Mouse (Mus musculus): ENCODE results near the gene Gm26920.
A peak's percentile ranks its signal among the peaks of the same experiment; 100 is the strongest.

Gm26920 gene

DNA sequence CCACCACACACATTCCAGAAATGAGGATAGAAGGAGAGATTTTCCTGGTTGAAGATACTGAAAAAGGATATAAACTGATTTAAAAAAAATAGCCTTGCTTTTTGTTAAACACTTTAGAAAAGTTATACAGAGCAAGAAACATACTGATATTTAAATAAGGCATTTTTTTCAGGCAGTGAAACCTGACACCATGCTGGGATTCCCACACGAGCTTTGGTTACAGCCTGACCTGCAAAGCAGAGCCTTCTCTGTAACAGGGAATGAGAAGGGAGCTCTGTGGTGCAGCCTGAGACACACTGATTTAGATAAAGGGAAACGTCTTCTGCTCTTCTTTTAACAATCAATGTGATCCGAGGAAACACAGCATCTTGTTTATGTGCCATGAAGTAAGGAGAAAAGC is 36.6 kb downstream of the Gm26920 start:
- DNase-seq (ENCODE audit: low spot score): no peak

DNA sequence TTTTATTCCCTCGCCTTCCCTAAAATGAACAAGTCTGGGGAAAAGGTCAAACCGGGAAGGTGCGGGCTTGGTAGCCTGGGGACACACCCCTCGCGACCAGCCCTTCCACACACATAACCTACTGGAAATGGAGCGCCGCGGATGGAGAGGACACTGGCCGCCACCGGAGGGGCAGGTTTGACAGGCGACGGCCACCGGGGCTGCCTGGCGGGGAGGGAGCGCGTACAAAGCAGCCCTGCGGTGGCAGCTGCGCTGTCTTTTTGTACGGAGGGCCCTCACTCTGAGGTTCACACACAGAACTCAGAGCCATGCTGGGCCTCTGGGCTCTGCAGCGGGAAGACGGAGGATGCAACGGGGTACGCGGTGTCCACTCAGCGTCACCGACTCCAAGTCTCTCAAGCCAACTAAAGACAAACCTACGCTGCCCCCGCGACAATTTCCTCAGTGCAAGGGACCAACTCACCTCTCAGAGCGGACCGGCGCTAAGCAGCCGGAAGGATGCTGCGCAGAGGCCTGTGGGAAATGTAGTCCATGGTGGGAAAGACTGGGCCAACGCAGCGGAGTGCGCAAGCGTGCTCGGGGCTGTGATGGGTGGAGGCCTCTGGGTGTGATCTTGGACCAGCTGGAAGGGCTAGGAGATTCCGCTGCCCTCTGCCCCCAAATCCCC is 39.2 kb downstream of the Gm26920 start, which contains the start of gene Zfp14:
TSS of gene Zfp14 (minus strand) at position 499 of the 667 bp plus-strand sequence.
- DNase-seq (ENCODE audit: low spot score): peak; percentile 86

DNA sequence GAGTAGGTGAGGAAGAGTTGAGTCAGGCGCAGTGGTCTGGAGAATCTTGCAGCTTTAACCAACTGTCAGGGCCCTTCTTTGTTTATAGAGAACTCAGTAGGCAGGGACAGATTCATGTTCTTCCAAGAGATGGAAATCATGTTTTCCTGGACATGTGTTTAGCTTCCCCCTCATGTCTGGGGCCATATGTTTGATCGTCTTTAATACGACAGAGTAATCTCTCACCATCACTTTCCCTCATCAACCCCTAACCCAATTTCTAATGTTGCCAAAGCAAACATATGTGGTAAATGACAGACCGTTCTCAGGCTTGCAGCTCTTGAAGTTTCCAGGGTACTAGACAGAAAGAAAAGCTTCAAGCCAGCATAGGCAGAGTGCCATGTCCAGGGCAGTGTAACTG is 42.1 kb downstream of the Gm26920 start:
- DNase-seq (ENCODE audit: low spot score): no peak

DNA sequence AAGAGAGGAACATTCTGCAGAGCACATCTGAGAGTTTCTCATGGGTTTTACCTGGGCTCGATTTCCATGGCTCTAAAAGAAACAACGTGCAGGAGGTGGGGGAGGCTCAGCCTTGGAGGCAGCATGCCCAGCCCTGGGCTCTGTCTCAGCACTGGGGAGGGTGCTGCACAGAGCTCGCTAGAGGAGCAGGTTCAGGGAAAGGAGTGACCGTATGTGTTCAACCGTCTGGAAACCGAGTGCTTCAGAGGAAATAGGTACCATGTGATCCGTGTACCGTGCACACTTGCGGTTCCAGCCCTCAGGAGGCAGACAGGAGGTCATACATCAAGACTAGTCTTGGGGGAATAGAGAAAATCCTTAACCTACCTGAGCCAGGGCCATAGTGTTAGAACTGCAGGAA is 45.9 kb downstream of the Gm26920 start:
- DNase-seq (ENCODE audit: low spot score): no peak

DNA sequence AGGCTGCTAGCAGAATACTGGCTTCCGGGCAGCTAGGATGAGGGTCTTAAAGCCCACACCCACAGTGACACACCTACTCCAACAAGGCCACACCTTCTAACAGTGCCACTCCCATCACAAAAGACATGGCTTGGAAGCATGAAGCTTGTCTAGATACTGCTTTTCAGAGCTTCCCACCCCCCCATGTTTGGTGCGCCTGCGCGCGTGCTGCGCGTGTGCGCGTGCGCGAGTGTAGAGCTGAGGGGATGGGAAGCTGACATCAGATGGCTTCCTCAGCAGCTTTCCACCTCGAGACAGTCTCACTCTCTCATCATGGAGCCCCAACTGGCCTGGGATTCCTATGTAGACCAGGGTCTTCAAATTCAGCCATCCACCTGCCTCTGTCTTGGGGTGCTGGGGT is 55.9 kb downstream of the Gm26920 start:
- no peak for DNase-seq (ENCODE audit: low spot score)

DNA sequence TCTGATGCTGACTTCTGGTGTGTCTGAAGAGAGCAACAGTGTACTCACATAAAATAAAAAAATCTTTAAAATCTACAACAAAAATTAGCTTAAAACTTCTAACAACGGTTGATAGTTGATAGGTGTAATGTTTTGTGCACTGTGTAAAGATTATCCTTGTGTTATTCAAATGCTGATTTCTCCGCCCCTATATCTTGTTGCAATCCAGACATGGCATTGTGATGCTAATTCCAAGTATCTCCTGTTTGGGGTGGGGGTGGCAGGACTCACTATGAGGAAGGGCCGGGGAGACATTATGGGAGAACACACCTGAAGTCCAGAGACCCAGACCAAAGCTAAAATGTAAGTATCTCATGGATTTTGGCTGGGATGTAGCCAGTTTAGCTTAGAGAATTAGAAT is 58.8 kb downstream of the Gm26920 start:
- DNase-seq (ENCODE audit: low spot score): no peak

DNA sequence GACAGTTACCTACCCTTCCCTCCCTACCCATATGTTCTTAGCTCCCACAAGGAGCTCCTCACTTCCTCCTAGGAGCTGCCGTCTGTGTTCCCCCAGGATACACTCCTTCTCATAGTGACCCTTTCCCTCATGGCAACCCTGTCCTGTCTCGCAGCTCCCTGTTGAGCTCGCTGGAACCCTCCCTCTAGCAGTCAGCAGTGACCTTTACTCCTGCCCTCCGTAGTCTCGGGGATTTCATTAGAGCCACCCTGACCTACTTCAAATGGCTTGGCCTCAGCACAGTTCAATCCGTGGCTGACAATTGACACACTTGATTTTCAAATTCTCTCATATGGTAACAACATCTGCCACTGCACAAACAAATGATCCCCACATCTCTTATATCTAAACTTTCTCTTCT is 59.5 kb downstream of the Gm26920 start:
- DNase-seq (ENCODE audit: low spot score): no peak

DNA sequence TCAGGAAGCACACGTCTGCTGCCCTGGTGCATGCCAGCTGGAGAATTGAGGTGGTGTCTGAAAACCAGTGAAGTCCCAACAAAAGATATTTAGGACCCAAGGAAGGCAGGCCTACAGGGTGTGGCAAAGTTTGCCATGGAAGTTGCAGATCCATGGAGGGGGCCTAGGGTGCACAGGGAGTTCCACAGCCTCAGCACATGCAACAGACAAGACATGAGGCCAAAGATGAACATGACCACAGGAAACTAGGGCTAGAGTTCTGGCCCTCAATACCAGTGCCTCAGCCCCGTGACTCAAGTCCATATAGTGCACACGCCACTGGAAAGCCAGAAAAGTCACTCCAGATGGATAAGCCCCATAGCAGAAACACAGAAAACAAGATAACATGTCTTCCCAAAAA is 61.6 kb downstream of the Gm26920 start:
- no peak for DNase-seq (ENCODE audit: low spot score)

DNA sequence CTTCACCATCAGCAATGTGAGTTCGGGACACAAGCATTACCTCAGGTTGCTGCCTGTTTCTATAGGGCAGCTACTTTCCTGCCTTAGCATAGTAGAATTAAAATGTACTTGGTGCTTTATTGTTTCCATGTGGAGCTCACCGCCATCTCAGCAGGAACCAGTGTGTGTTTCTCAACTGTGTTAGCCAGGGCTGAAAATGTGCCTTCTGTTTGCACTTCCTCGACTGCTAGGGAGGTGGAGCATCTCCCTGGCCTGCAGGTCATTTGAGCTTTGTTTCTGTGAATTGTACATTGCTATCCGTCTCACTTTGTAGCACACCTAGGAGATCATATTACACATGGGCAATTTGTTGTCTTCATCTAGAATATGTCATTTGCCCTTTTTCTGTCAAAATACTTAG is 62.9 kb downstream of the Gm26920 start:
- no peak for DNase-seq (ENCODE audit: low spot score)

DNA sequence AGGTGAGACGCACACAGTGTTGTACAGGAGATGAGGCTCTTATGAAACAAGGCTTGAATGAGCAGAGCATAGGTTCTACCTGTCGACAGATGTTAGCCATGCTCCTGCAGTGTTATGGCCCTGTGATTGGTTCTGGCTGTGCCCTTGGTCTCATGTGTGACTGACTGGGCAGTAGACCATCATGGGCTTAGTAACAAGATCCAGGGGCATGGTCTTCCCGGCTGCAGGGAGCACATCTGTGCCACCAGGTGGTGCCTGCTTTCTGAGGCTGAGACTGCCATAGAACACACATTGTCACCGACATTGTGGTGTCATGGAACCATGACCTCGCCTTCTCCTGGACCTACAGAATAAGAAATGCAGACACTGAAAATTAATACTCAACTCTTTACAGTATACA is 64.9 kb downstream of the Gm26920 start:
- no peak for DNase-seq (ENCODE audit: low spot score)

DNA sequence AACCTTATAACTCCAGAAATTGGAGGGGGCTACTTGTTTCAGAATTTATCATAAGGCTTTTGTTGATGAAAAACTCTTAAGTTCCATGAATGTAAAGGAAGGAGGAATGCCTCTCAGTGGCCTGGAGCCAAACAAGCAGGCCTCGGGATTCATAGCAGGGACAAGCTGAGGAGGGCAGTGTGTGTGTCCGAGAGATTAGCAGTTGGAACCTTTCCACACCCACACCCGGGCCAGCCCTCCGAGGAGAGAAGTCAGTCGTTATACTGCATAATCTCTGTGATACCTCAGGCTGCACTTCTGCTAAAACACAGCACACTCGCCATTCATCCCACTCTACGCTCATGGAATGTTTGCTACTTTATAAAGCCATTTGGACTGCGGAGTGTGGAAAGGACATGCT is 66.4 kb downstream of the Gm26920 start:
- DNase-seq (ENCODE audit: low spot score): no peak

DNA sequence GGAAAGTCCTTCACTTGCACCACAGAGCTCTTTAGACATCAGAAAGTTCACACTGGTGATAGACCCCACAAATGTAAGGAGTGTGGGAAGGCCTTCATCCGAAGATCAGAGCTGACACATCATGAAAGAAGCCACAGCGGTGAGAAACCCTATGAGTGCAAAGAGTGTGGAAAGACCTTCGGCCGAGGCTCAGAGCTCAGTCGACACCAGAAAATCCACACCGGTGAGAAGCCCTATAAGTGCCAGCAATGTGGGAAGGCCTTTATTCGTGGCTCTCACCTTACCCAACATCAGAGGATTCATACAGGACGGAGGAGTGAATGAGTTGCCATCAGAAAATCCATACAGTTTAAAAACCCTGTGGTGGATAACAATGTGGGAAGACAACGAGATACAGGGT is 66.9 kb downstream of the Gm26920 start:
- no peak for DNase-seq (ENCODE audit: low spot score)

DNA sequence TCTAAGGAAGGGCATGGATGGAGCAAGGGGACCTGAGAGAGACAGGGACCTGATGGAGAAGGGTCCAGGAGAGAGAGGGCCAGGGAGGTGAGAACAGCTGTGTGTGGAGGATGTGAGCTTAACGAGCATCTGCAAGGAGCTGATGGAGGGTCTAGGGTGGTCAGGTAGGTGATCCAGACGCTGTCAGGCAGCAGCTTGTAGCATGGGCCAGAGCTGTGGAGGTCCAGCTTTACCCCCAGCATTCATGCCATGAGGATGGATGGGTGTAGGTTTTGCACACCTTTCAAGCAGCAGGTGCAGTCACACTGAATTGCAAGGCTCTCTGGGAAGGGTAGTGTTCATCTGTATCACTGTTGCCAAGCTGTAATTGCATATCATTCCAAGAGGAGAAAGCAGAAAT is 70.7 kb downstream of the Gm26920 start:
- no peak for DNase-seq (ENCODE audit: low spot score)

DNA sequence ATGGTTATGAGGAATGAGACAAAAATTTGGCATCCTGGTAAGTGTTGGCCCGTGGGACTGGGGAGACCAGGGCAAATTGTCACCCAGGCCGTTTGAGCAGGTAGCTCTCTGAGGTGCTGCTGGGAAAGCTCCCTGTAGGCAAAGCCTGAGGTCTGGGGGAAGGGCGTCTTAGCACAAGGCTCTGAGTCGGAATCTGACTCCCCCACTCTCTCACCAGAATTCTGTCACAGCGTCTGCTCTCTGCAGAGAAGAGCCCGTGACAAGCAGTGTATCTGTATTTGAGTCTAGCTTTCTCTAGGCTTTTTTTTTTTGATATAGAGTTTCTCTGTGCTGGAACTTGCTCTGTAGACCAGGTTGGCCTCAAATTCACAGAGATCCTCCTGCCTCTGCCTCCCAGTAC is 73.0 kb downstream of the Gm26920 start:
- no peak for DNase-seq (ENCODE audit: low spot score)

DNA sequence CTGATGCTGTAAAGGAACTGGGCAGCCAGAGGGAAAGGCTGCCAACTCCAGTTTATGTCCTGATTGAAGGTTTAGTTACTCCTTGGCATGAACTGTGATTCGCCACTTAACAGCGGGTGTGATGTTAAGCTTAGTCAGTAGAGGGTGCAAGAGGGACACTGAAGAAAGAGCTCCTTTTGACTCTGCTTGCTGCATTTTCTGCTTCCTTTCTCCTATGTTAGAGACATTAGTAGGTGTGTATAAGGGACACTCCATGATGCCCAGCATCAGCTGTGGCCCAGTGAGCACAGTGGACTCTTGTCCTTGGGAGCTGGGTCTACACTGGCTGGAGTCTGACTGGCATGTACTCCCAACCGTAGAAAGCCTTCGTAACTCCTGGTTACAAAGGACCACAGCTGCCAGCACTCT is 77.2 kb downstream of the Gm26920 start:
- DNase-seq (ENCODE audit: low spot score): no peak

DNA sequence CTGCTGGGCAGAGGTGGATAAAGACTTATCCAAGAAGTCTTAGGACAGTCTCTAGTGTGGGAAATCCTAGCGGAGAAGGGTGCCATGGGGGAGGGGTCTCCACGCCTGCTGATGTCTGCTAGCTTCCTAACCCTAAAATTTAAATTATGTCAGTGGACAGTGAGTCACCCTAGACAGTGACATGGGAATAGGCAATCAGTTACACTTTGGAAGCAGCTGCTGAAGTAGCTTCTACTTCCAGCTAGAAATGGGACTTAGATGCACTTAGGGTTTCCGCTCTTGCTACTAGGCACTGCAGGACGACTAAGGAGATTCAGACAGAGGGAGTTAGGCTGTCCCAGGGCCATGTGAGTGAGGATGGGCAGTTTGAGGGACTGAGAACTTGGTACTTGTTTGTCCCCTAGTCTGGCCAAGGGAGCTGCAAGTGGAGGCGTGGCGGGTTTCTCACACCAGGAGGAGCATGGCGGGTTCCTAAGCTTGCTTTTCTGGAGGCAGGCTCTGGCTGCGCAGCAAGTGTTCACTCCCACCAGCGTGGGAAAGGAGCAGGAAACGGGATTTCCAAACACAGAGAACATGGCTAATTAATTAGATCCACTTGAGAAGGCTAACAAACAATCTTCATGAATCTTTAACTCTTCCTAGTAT is 79.5 kb downstream of the Gm26920 start:
- DNase-seq (ENCODE audit: low spot score): no peak

DNA sequence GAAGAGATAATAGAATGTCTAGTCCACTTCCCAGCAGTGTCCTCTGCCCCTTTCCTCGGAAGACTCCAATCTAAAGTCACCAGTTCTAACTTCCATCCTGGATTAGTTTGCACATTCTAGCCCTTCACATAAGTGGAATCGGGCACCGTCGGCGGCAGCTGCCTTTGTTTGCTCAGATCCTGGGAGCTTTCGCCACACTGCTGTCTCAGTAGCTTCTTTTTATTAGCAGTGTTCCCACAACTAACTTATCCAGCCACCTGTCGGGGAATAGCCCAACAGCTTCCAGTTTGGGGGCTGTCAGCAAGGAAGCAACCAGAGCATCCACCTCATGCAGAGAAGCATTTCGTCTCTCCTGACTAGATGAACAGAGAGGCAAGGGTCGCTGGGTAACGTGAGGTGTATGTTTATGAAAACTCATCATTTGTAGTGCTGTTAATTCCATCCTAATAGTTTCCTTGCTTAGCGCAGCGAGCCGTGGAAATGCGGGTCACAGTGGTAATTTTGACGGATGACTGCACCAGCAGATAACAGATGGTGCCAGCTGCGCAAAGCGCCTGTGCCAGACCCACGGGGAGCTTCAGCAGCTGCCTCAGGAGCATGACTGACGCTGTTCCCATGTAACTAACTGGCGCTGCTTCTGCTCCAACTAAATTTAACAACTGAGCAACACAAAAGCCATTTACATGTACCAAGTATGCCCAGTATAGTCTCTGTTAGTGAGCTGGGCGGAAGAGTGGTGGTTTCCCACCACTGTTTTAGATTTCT is 80.7 kb downstream of the Gm26920 start:
- no peak for DNase-seq (ENCODE audit: low spot score)

DNA sequence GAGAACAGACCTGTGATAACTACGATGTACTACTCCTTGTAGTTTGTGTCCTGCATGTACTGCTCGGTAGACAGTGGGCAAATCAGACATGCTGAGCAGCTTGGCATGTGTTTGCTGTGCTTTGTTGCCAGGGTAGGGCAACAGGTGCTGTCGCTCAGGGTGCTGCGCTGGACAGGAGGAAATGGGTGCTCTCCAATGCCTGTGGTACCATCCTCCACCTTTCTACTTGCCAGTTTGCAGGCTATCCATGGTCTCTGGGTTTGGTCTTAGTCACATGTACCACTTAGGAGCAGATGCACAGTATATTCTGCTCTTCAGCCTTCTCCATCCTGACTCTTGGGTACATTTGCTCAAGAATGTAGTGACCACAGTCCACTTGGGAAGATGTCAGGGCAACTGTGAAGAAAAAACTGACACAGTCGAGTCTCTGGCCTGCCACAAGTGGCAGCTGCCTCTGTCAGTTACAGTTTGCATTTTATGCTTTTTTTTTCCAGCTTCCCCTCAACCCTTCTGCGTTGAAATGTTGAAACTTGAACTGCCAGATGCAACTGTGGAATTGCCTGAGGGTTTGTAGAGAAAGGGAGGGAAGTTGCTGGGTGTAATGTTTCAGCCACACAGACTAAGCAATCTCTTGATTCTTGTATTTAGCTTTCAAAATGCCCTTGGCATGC is 82.1 kb downstream of the Gm26920 start:
- DNase-seq (ENCODE audit: low spot score): no peak

DNA sequence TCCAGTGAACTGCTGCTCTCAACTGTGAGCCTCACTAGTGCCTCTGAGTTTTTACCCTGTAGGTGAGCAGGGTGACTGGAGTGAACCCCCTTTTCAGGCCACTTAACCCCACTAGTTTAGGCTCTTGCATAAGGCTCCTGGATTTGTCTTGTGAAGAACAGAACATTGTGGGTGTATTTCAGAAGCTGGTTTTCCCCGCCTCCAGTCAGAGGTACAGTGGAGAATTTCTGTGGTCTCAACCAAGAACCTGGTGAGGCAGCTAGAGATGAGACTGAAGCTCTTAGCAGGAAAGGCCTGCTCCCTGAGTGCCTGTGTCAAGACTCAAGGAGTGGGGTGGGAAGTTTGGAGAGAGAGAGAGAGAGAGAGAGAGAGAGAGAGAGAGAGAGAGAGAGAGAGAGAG is 82.6 kb downstream of the Gm26920 start:
- DNase-seq (ENCODE audit: low spot score): no peak

All from urinary bladder, postnatal 25 days (tissue).